Mouse (Mus musculus) MEL (cell line): Measurements from ENCODE around the gene Ankdd1b.

ENCODE experiments used
- E2F4 ChIP-seq: IDR thresholded peaks from 2 replicates; pipeline ENCODE4 v1.6.1; 2011; ENCODE audit warnings: low read depth, low read length, improper control_type of control experiment, borderline replicate concordance
- EP300 ChIP-seq, 2 experiments: IDR thresholded peaks; 2 replicates each; pipeline ENCODE4 v1.6.1; 2011; ENCODE audit warnings: improper control_type of control experiment in 2 of 2, low read length in 2 of 2, low read depth in 1 of 2, mild to moderate bottlenecking in 1 of 2
- MAX ChIP-seq: IDR thresholded peaks from 2 replicates; pipeline ENCODE4 v1.6.1; 2011; ENCODE audit warnings: low read length, improper control_type of control experiment
- POLR2A ChIP-seq, 2 experiments: IDR thresholded peaks; 2 replicates each; pipeline ENCODE4 v1.6.1; 2011 to 2012; ENCODE audit warnings: low read length in 2 of 2, mild to moderate bottlenecking in 2 of 2, control low read depth in 1 of 2, improper control_type of control experiment in 1 of 2, low read depth in 1 of 2, moderate library complexity in 1 of 2; ENCODE audit not compliant: control insufficient read depth in 1 of 2, insufficient read depth in 1 of 2, poor library complexity in 1 of 2
- POLR2AphosphoS2 ChIP-seq: IDR thresholded peaks from 2 replicates; pipeline ENCODE4 v1.6.1; 2011; ENCODE audit warnings: low read length, improper control_type of control experiment

- TF ChIP-seq POLR2A (IDR thresholded peaks at IDR 0.05; ENCODE audit: control insufficient read depth in 1 of 2, insufficient read depth in 1 of 2, low read depth in 1 of 2, low read length in 2 of 2, poor library complexity in 1 of 2) (peak in 1 of 2 experiments; percentile 51; a peak in 2 of 4 replicates), MAX (peak; percentile 34; the same call in 1 of the 2 replicates), POLR2AphosphoS2 (no peak), E2F4 (no peak), EP300 (IDR thresholded peaks at IDR 0.05; ENCODE audit: low read depth in 1 of 2, low read length in 2 of 2) (no peak; a peak in 1 of 4 replicates)
These were observed 39.6 kb upstream of the Ankdd1b start for GRCm38 (mm10) chr13:96510635-96511034.
